Mouse (Mus musculus) ES-Bruce4 (cell line): ENCODE results near the gene Wdr63.

Experiments
- CTCF ChIP-seq: IDR thresholded peaks from one replicate; pipeline ENCODE4 v1.8.1; 2011; ENCODE audit warnings: low read depth, low read length
- EP300 ChIP-seq: IDR thresholded peaks from 2 replicates; pipeline ENCODE4 v1.6.1; 2011; ENCODE audit warnings: low read depth, low read length; ENCODE audit not compliant: insufficient read depth
- POLR2A ChIP-seq: IDR thresholded peaks from one replicate; pipeline ENCODE4 v1.8.1; 2011; ENCODE audit warnings: low read length; ENCODE audit not compliant: insufficient read depth

GRCm38 (mm10) chr3:146046076-146046475 lies 61.9 kb downstream of the Wdr63 start:
- TF ChIP-seq POLR2A (no peak), EP300 (no peak), CTCF (no peak)
